Mouse (Mus musculus): ENCODE measurements around the gene Kat7.
A peak's percentile ranks its signal among the peaks of the same experiment; 100 is the strongest.

Gene Kat7

GRCm38 (mm10) chr11:95334448-95335060 lies 24.5 kb upstream of the Kat7 start:
- DNase-seq (ENCODE audit: low read depth in 1 of 2, low spot score in 2 of 2): no peak

DNA sequence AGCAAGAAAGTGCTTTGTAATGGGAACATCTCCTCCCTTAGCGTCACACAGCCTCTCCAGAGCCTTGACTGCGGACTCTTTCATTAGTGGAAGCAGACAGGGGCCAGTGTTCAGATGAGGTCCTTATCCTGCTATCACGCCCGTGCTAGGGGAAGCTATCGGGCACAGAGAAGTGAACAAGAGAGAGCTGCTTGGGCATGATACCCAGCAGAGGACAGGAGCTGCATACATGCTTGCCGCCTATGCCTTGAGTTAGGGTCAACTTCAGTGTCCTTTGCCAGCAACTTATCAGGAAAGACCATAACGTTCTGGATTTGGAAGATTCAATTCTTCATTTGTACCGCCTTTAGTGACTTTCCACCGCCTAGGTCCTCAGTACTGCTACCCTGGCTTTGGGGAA lies 23.8 kb upstream of the Kat7 start:
- no peak for DNase-seq (ENCODE audit: low read depth in 1 of 2, low spot score in 2 of 2)

DNA sequence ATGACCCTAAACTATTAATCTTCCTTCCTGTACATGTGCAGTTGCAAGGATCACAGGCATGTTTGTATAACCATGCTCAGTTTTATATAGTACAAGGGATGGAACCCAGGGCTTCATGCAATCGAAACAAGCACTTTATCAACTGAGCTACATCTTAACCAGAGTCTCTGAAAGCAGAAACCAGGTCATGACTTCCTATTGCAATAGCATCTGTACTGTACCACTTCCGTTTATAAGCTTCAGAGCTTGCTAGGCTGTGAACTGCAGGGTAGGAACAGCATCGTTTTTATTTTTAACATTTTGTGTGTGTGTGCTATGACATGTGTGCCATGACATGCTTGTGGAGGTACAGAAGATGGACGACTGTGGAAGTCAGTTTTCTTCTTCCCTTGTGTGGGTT lies 23.2 kb upstream of the Kat7 start:
- no peak for DNase-seq (ENCODE audit: low read depth in 1 of 2, low spot score in 2 of 2)

DNA sequence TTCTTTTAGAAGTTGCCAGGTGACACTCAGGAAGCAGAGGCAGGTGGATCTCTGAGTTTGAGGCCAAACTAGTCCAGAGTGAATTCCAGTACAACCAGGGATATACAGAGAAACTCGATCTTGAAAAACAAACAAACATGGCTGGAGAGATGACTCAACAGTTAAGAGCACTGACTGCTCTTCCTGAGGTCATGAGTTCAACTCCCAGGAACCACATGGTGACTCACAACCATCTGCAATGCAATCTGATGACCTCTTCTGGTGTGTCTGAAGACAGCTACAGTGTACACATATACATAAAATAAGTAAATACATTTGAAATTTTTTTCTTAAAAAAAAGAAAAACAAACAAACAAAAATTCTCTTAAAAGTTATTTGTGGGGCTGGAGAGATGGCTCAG lies 20.6 kb upstream of the Kat7 start:
- no peak for DNase-seq (ENCODE audit: low read depth in 1 of 2, low spot score in 2 of 2)

- no peak for DNase-seq (ENCODE audit: low read depth in 1 of 2, low spot score in 2 of 2)
These were observed 18.6 kb upstream of the Kat7 start for GRCm38 (mm10) chr11:95328629-95329028.

GRCm38 (mm10) chr11:95326243-95326642 lies 16.2 kb upstream of the Kat7 start:
- no peak for DNase-seq (ENCODE audit: low read depth in 1 of 2, low spot score in 2 of 2)

- DNase-seq (ENCODE audit: low read depth in 1 of 2, low spot score in 2 of 2): no peak
These were observed 15.8 kb upstream of the Kat7 start for GRCm38 (mm10) chr11:95325832-95326231.

GRCm38 (mm10) chr11:95324181-95324580 lies 14.1 kb upstream of the Kat7 start:
- DNase-seq (ENCODE audit: low read depth in 1 of 2, low spot score in 2 of 2): no peak

GRCm38 (mm10) chr11:95320010-95320409 lies 10.0 kb upstream of the Kat7 start:
- DNase-seq (ENCODE audit: low read depth in 1 of 2, low spot score in 2 of 2): no peak

GRCm38 (mm10) chr11:95319506-95319905 lies 9.5 kb upstream of the Kat7 start:
- DNase-seq (ENCODE audit: low read depth in 1 of 2, low spot score in 2 of 2): no peak

- no peak for DNase-seq (ENCODE audit: low read depth in 1 of 2, low spot score in 2 of 2)
These were observed 8.1 kb upstream of the Kat7 start for GRCm38 (mm10) chr11:95318116-95318515.

DNA sequence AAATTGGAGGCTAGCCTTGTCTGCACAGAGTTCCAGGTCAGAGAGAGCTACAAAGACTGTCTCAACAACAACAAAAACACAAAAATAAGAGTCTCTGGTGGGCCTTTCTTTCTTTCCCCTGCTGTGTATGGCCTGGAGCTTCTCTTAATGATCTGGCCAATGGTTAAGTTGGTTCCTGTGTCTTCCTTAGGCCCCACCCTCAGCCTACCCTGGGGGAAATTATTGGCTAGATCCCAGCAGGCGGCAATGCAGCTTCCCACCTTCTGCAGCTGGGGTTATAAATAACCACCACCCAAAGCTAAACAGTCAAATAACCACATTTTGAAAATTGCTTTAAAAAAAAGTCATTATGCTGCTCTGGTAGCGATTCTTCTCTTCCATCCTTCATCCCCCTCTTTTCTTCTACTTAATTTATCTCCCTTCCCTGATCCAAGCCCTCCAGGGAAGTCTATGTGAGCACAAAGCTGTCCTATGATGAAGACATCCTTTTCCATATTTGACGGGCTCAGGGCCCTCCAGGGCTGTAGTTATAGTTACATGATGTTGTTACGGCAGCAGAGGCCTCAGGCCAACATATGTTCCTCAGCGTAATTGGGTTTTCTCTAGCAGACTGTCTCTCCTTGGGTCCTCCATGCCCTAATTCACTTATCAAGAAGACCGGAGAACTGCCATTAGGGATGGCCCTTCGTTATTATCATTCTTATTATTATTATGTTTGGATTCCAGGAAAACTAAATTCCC lies 5.3 kb upstream of the Kat7 start:
- no peak for DNase-seq (ENCODE audit: low read depth in 1 of 2, low spot score in 2 of 2)

DNA sequence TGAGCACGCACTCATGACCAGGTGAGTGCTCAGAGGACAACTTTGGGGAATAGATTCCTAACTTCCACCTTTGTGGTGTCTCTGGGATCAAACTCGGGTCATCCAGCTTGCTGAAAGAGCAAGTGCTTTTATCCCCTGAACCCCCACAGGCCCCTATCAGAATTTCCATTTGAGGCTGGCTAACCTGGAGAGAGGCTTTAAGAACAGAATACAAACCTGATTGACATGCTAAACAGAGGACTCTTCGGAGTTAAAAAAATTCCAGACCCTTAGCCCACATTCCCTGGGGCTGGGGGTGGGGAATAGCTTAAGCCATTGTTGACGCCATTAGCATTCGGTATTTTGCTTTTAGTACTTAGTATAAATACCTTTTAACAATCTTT lies 1.4 kb upstream of the Kat7 start:
- no peak for DNase-seq (ENCODE audit: low read depth in 1 of 2, low spot score in 2 of 2)

GRCm38 (mm10) chr11:95310648-95311424 lies 790 bp upstream of the Kat7 start:
- DNase-seq (ENCODE audit: low read depth in 1 of 2, low spot score in 2 of 2): no peak

GRCm38 (mm10) chr11:95309510-95310006 lies 488 bp downstream of the Kat7 start:
- DNase-seq (ENCODE audit: low read depth in 1 of 2, low spot score in 2 of 2): peak; percentile 91 to 93

DNA sequence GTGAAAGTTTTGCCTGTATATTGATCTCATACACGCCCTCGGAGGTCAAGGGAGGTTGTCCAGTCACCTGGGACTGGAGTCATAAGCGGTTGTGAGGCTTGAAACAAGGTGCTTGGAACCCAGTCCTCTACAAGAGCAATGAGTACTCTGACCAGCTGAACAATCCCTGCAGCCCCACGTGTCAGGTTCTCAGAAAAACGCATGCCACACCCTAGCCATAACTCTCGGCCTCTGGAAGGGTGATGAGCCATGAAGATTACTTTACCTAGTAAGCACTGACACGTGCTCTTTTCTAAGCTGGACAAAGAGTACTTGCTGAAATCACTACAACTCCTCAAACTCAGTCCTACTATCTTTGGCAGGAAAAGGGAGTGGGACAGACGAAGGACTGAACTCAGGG lies 2.5 kb downstream of the Kat7 start:
- DNase-seq (ENCODE audit: low read depth in 1 of 2, low spot score in 2 of 2): no peak

DNA sequence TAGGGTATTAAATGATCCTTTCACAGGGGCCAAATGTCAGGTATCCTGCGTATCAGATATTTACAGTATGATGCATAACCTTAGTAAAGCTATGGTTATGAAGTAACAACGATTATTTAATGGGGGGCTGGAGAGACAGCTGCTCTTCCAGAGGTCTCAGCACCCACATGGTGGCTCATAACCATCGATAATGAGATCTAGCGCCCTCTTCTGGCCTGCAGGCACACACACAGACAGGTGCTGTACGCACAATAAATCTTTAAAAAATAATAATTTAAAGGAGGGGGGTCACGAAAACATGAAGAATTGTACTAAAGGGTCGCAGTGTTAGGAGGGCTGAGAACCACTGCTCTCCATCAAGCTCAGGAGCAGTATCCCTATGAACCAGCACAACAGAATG lies 4.4 kb downstream of the Kat7 start:
- DNase-seq (ENCODE audit: low read depth in 1 of 2, low spot score in 2 of 2): no peak

- no peak for DNase-seq (ENCODE audit: low read depth in 1 of 2, low spot score in 2 of 2)
These were observed 8.3 kb downstream of the Kat7 start for GRCm38 (mm10) chr11:95301772-95302171.

GRCm38 (mm10) chr11:95299886-95300285 lies 10.2 kb downstream of the Kat7 start:
- no peak for DNase-seq (ENCODE audit: low read depth in 1 of 2, low spot score in 2 of 2)

- DNase-seq (ENCODE audit: low read depth in 1 of 2, low spot score in 2 of 2): no peak
These were observed 11.9 kb downstream of the Kat7 start for GRCm38 (mm10) chr11:95298146-95298545.

- no peak for DNase-seq (ENCODE audit: low read depth in 1 of 2, low spot score in 2 of 2)
These were observed 14.3 kb downstream of the Kat7 start for GRCm38 (mm10) chr11:95295736-95296135.

GRCm38 (mm10) chr11:95293017-95293624 lies 16.9 kb downstream of the Kat7 start:
- peak; percentile 12 to 14 for DNase-seq (ENCODE audit: low read depth in 1 of 2, low spot score in 2 of 2)
